Mouse (Mus musculus) layer of hippocampus, adult 11-12 months (tissue): ENCODE data around the gene Tbc1d22a.

Experiments
- DNase-seq: peaks from one replicate; pipeline ENCODE4 v3.0.0; 2022; ENCODE audit warnings: low spot score

The Tbc1d22a gene

GRCm38 (mm10) chr15:86236252-86236651 lies 22.0 kb downstream of the Tbc1d22a start:
- DNase-seq = peak; percentile 75

GRCm38 (mm10) chr15:86238076-86238475 lies 23.8 kb downstream of the Tbc1d22a start:
- no peak for DNase-seq

GRCm38 (mm10) chr15:86239068-86239467 lies 24.8 kb downstream of the Tbc1d22a start:
- no peak for DNase-seq

GRCm38 (mm10) chr15:86239801-86240200 lies 25.5 kb downstream of the Tbc1d22a start:
- DNase-seq = peak; percentile 67

- DNase-seq = peak; percentile 84
These were observed 29.4 kb downstream of the Tbc1d22a start for GRCm38 (mm10) chr15:86243708-86244107.

GRCm38 (mm10) chr15:86244380-86244779 lies 30.1 kb downstream of the Tbc1d22a start:
- no peak for DNase-seq

- peak; percentile 65 for DNase-seq
These were observed 36.0 kb downstream of the Tbc1d22a start for GRCm38 (mm10) chr15:86250269-86250668.

GRCm38 (mm10) chr15:86252130-86252529 lies 37.9 kb downstream of the Tbc1d22a start:
- DNase-seq = no peak

GRCm38 (mm10) chr15:86252684-86253083 lies 38.4 kb downstream of the Tbc1d22a start:
- DNase-seq = no peak

GRCm38 (mm10) chr15:86253411-86253810 lies 39.2 kb downstream of the Tbc1d22a start:
- DNase-seq = peak; percentile 35

GRCm38 (mm10) chr15:86256201-86256600 lies 41.9 kb downstream of the Tbc1d22a start:
- DNase-seq = no peak

GRCm38 (mm10) chr15:86256728-86257179 lies 42.5 kb downstream of the Tbc1d22a start:
- peak; percentile 26 for DNase-seq

GRCm38 (mm10) chr15:86257916-86258685 lies 43.8 kb downstream of the Tbc1d22a start:
- no peak for DNase-seq

GRCm38 (mm10) chr15:86259233-86259632 lies 45.0 kb downstream of the Tbc1d22a start:
- DNase-seq = no peak

- no peak for DNase-seq
These were observed 45.9 kb downstream of the Tbc1d22a start for GRCm38 (mm10) chr15:86260111-86260510.

GRCm38 (mm10) chr15:86264389-86264788 lies 50.1 kb downstream of the Tbc1d22a start:
- no peak for DNase-seq

GRCm38 (mm10) chr15:86264803-86265202 lies 50.5 kb downstream of the Tbc1d22a start:
- no peak for DNase-seq

GRCm38 (mm10) chr15:86266975-86267374 lies 52.7 kb downstream of the Tbc1d22a start:
- no peak for DNase-seq

- no peak for DNase-seq
These were observed 54.3 kb downstream of the Tbc1d22a start for GRCm38 (mm10) chr15:86268526-86268925.

GRCm38 (mm10) chr15:86275754-86276153 lies 61.5 kb downstream of the Tbc1d22a start:
- DNase-seq = no peak

- no peak for DNase-seq
These were observed 62.4 kb downstream of the Tbc1d22a start for GRCm38 (mm10) chr15:86276538-86277264.

- DNase-seq = peak; percentile 76
These were observed 63.2 kb downstream of the Tbc1d22a start for GRCm38 (mm10) chr15:86277428-86277827.
